Mouse (Mus musculus) cortical plate, adult 2 months (tissue): ENCODE results near the gene Cdk14.

Source experiments
- CTCF ChIP-seq: fragments of 200-500 bp; IDR thresholded peaks from 2 replicates; pipeline ENCODE4 v1.5.1; 2011; ENCODE audit warnings: mild to moderate bottlenecking, control low read depth, low read length; ENCODE audit not compliant: insufficient read depth; ENCODE audit errors: extremely low read depth
- POLR2A ChIP-seq: fragments of 200-500 bp; IDR thresholded peaks from 2 replicates; pipeline ENCODE4 v1.6.1; 2011; ENCODE audit warnings: mild to moderate bottlenecking, low read length, control low read depth; ENCODE audit not compliant: insufficient read depth; ENCODE audit errors: extremely low read depth

DNA sequence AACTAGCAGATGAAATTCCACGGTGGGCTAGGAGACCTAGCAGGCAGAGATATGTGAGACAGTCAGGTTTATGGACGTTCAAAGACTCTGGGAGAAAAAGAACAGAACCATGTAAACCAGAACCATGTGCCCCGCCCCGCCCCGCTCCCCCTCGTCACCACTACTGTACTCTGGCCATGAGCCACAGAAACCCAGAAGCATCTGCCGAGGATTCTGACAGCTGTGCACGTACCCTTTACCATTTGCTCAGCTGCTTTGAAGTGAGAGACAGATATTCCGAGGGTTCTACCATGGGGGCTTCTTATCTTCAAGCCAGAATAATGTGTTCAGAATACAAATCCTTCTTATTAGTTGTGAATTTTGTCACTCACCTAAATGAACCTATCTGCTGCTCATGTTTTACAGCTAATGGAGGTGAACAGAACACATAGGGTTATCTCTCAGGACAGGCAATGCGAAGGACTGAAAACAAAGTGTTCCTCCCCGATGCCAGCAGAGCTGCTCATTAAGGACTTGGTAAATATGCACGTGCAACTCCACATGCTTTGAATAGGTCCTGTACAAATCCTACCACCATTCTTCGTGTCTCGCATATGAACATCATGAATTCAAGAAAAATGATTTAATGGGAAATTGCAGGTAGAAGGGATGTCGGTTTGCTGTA is 412.5 kb downstream of the Cdk14 start:
- TF ChIP-seq CTCF (no peak), POLR2A (no peak)
